Mouse (Mus musculus): ENCODE data around the gene Col18a1.

DNA sequence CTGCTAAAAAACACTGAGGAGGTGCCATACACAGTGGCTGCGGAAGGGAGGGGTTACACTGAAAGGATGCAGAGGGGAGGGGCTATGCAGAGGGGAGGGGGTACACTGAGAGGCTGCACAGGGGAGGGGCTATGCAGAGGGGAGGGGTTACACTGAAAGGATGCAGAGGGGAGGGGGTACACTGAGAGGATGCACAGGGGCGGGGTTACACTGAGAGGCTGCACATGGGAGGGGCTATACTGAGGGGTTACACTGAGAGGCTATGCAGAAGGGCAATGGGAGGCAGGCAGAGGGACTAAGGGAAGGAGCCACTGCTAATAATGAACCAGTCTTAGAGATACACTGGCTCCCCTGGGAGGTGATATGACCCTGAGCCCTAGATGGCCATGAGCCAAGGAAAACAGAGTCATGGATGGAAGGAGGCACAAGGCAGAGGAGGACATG is 14.1 kb downstream of the Col18a1 start:
- TF ChIP-seq NANOG (IDR thresholded peaks at IDR 0.05; ENCODE audit: borderline replicate concordance, low read length) = no peak
- no peak for TF ChIP-seq CTCF (conservative IDR thresholded peaks at IDR 0.05; ENCODE audit: low read length)
- no peak for TF ChIP-seq POU5F1 (IDR thresholded peaks at IDR 0.05; ENCODE audit: borderline replicate concordance, low read length)

Measured in E14TG2a.4 (cell line).